Mouse (Mus musculus) urinary bladder, postnatal 14 days (tissue): ENCODE measurements around the gene Ogfod2.

Source experiments
- DNase-seq: peaks from one replicate; pipeline ENCODE4 v3.0.0; 2021; ENCODE audit warnings: low spot score

Gene Ogfod2

GRCm38 (mm10) chr5:124095077-124095581 lies 17.0 kb upstream of the Ogfod2 start:
- DNase-seq = no peak

GRCm38 (mm10) chr5:124095596-124096232 lies 16.4 kb upstream of the Ogfod2 start, which contains the start of gene Abcb9:
Gene Abcb9 (minus strand): TSS chr5:124095798.
- peak; percentile 99 for DNase-seq

- DNase-seq = no peak
These were observed 13.2 kb upstream of the Ogfod2 start for GRCm38 (mm10) chr5:124098923-124099322.

- DNase-seq = no peak
These were observed 11.7 kb upstream of the Ogfod2 start for GRCm38 (mm10) chr5:124100128-124101044.

GRCm38 (mm10) chr5:124102326-124102725 lies 9.8 kb upstream of the Ogfod2 start:
- DNase-seq = no peak

GRCm38 (mm10) chr5:124103020-124103419 lies 9.1 kb upstream of the Ogfod2 start:
- DNase-seq = no peak

- no peak for DNase-seq
These were observed 8.5 kb upstream of the Ogfod2 start for GRCm38 (mm10) chr5:124103552-124103951.

- peak; percentile 49 for DNase-seq
These were observed 888 bp upstream of the Ogfod2 start for GRCm38 (mm10) chr5:124111077-124111741.

- no peak for DNase-seq
These were observed 434 bp downstream of the Ogfod2 start for GRCm38 (mm10) chr5:124112531-124112930.

GRCm38 (mm10) chr5:124113030-124113429 lies 933 bp downstream of the Ogfod2 start:
- peak; percentile 58 for DNase-seq

GRCm38 (mm10) chr5:124114276-124115025 lies 2.4 kb downstream of the Ogfod2 start:
- DNase-seq = no peak

GRCm38 (mm10) chr5:124115531-124115930 lies 3.4 kb downstream of the Ogfod2 start:
- no peak for DNase-seq

GRCm38 (mm10) chr5:124115990-124116845 lies 4.1 kb downstream of the Ogfod2 start, which contains the start of gene Arl6ip4:
Gene Arl6ip4 (plus strand): TSS chr5:124116089.
- DNase-seq = peak; percentile 77

GRCm38 (mm10) chr5:124119204-124119603 lies 7.1 kb downstream of the Ogfod2 start:
- no peak for DNase-seq

- DNase-seq = no peak
These were observed 10.3 kb downstream of the Ogfod2 start for GRCm38 (mm10) chr5:124122357-124122756.

GRCm38 (mm10) chr5:124125093-124125492 lies 13.0 kb downstream of the Ogfod2 start:
- no peak for DNase-seq

GRCm38 (mm10) chr5:124134261-124134660 lies 22.2 kb downstream of the Ogfod2 start:
- no peak for DNase-seq

GRCm38 (mm10) chr5:124138066-124138465 lies 26.0 kb downstream of the Ogfod2 start:
- DNase-seq = no peak

GRCm38 (mm10) chr5:124149028-124149427 lies 36.9 kb downstream of the Ogfod2 start:
- DNase-seq = no peak

GRCm38 (mm10) chr5:124150895-124151294 lies 38.8 kb downstream of the Ogfod2 start:
- DNase-seq = no peak

- no peak for DNase-seq
These were observed 40.6 kb downstream of the Ogfod2 start for GRCm38 (mm10) chr5:124152734-124153133.
